Mouse (Mus musculus) G1E (cell line): Measurements from ENCODE around the gene Tecpr2.

Experiments
- CTCF ChIP-seq: IDR thresholded peaks from 2 replicates; pipeline ENCODE4 v1.5.1; 2012; ENCODE audit warnings: low read depth, low read length, inconsistent platforms, mixed read lengths
- GATA1 ChIP-seq: IDR thresholded peaks from 2 replicates; pipeline ENCODE4 v1.6.1; 2012; ENCODE audit warnings: borderline replicate concordance, low read length, inconsistent platforms, mixed read lengths
- GATA2 ChIP-seq: IDR thresholded peaks from 2 replicates; pipeline ENCODE4 v1.6.1; 2012; ENCODE audit warnings: low read depth, low read length, inconsistent platforms, borderline replicate concordance
- POLR2AphosphoS5 ChIP-seq: IDR thresholded peaks from 2 replicates; pipeline ENCODE4 v1.6.1; 2012; ENCODE audit warnings: low read depth, low read length, inconsistent platforms; ENCODE audit not compliant: insufficient replicate concordance
- TAL1 ChIP-seq: conservative IDR thresholded peaks from 2 replicates; pipeline ENCODE4 v1.6.1; 2012; ENCODE audit warnings: low read depth, low read length, inconsistent platforms, mixed read lengths

DNA sequence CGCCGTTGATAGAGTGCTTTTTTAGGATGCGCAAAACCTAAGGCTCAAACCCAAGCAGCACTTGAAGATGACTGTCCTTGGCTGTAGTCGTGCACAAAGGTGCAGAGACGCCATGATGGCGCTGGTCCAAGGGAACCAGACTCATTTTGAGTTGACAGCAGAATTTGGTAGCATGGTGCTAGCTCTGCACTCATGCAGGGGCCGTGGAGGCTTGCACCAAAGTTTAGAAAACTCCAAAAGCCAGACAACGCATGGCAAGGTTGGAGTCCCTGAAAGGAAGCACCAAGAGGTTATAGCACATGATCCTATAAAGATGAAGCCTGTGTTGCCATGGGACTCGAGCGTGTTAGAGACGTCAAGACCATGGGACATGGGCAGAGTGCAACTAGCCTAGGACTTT, 129.0 kb downstream of the Tecpr2 start:
- no peak for TF ChIP-seq CTCF
- no peak for TF ChIP-seq POLR2AphosphoS5
- TF ChIP-seq GATA1: no peak
- TF ChIP-seq TAL1: no peak
- no peak for TF ChIP-seq GATA2
